Comparison of ENCODE assay signal across 27 mouse cellular contexts in genomic region chr12:17646457-17646856, GRCm38 (mm10).
"Had no signal": no experiment of that assay in that cellular context is flagged by ENCODE, and none has a peak within 500 bp of the region (broad histone marks: within the 10 kb centered on the region; RNA-seq: fewer than 3 reads in every experiment).

No protein-coding gene starts in this region.

- DNase-seq: cerebellum, adult 8-10 months; cerebellum, adult 9-10 months; cerebellum, adult 9-11 months; cerebellum, postnatal 10 days; cerebellum, postnatal 25 days; cerebellum, postnatal 36 days; embryo, embryonic 11 days; forebrain, postnatal 0 days; gastrocnemius, adult 2 months; gastrocnemius, postnatal 10 days; gastrocnemius, postnatal 14 days; gastrocnemius, postnatal 25 days; gastrocnemius, postnatal 36 days; heart, adult 11 months; heart, adult 18-20 months; heart, adult 2 months had no signal

- H3K4me1 ChIP-seq: embryonic facial prominence, embryonic 10.5 days; embryonic facial prominence, embryonic 12.5 days; embryonic facial prominence, embryonic 13.5 days; embryonic facial prominence, embryonic 15.5 days; forebrain, embryonic 12.5 days; forebrain, embryonic 13.5 days; forebrain, embryonic 15.5 days had no signal

- H3K9ac ChIP-seq: embryonic facial prominence, embryonic 12.5 days; embryonic facial prominence, embryonic 13.5 days; embryonic facial prominence, embryonic 15.5 days; forebrain, embryonic 12.5 days; forebrain, embryonic 13.5 days; forebrain, embryonic 15.5 days; forebrain, postnatal 0 days had no signal

- H3K36me3 ChIP-seq: embryonic facial prominence, embryonic 10.5 days; embryonic facial prominence, embryonic 12.5 days; embryonic facial prominence, embryonic 13.5 days; embryonic facial prominence, embryonic 15.5 days; forebrain, embryonic 10.5 days; forebrain, embryonic 12.5 days; forebrain, embryonic 15.5 days had no signal

- ATAC-seq: forebrain, embryonic 13.5 days; forebrain, embryonic 14.5 days; forebrain, embryonic 15.5 days; forebrain, embryonic 16.5 days; forebrain, postnatal 0 days had no signal

- H3K27ac ChIP-seq: embryonic facial prominence, embryonic 10.5 days; embryonic facial prominence, embryonic 12.5 days; embryonic facial prominence, embryonic 13.5 days; embryonic facial prominence, embryonic 15.5 days; forebrain, embryonic 10.5 days; forebrain, embryonic 12.5 days; forebrain, embryonic 13.5 days; forebrain, embryonic 15.5 days; gastrocnemius, adult 2 months; heart, adult 2 months had no signal

- H3K27me3 ChIP-seq: embryonic facial prominence, embryonic 12.5 days; embryonic facial prominence, embryonic 13.5 days; embryonic facial prominence, embryonic 15.5 days; forebrain, embryonic 12.5 days; forebrain, embryonic 13.5 days; forebrain, embryonic 15.5 days had no signal

- H3K4me3 ChIP-seq: embryonic facial prominence, embryonic 10.5 days; embryonic facial prominence, embryonic 12.5 days; embryonic facial prominence, embryonic 13.5 days; embryonic facial prominence, embryonic 15.5 days; erythroblast, embryonic 14.5 days; forebrain, embryonic 10.5 days; forebrain, embryonic 12.5 days; forebrain, embryonic 13.5 days; forebrain, embryonic 15.5 days; gastrocnemius, adult 2 months; heart, adult 2 months had no signal

- H3K4me2 ChIP-seq: embryonic facial prominence, embryonic 12.5 days; embryonic facial prominence, embryonic 13.5 days; embryonic facial prominence, embryonic 15.5 days; forebrain, embryonic 12.5 days; forebrain, embryonic 13.5 days; forebrain, embryonic 15.5 days had no signal

- H3K9me3 ChIP-seq: embryonic facial prominence, embryonic 10.5 days; embryonic facial prominence, embryonic 12.5 days; embryonic facial prominence, embryonic 13.5 days; embryonic facial prominence, embryonic 15.5 days; forebrain, embryonic 10.5 days; forebrain, embryonic 12.5 days; forebrain, embryonic 13.5 days; forebrain, embryonic 15.5 days had no signal
